Mouse (Mus musculus) inflammation-experienced regulatory T-cells (primary cell): Measurements from ENCODE around the gene Ttc5. TPM values are rescaled to one million over a fixed set of nuclear protein-coding genes. Genes with fewer than 3 reads are reported as not detected.

ENCODE experiments used
- polyA plus RNA-seq, 2 experiments: library from polyadenylated mRNA; unstranded; fragments of 100-300 nt; shearing (Covaris generic); gene quantifications; one replicate each; pipeline ENCODE4 v1.2.1; 2017

Gene Ttc5
- 100 to 1,000 TPM; 107 to 120 TPM for polyA plus RNA-seq

GRCm38 (mm10) chr14:50785251-50785637 lies at the start of gene Ttc5:
Gene Ttc5, minus strand, starts transcription at chr14:50785519.

GRCm38 (mm10) chr14:50807487-50808072 lies 22.3 kb upstream of the Ttc5 start, which contains the start of the genes Ccnb1ip1 and Parp2:
Gene Ccnb1ip1, minus strand, starts transcription at chr14:50807732.
Gene Parp2, plus strand, starts transcription at chr14:50807841.

GRCm38 (mm10) chr14:50744994-50745393 lies 40.3 kb downstream of the Ttc5 start, which contains the start of gene Olfr749:
Gene Olfr749, minus strand, starts transcription at chr14:50745094.

Other genes with a start within 250 kb of the Ttc5 start
- gene Olfr744, start 170.6 kb downstream of the Ttc5 start, polyA plus RNA-seq, result not detected
- 1 to 10 TPM in 1 of 2 experiments, under 1 TPM in 1; 0.19 to 1.2 TPM for gene Olfr745, start 146.1 kb downstream of the Ttc5 start, polyA plus RNA-seq
- not detected for gene Olfr746, start 138.4 kb downstream of the Ttc5 start, polyA plus RNA-seq
- gene Olfr747, start 92.3 kb downstream of the Ttc5 start, polyA plus RNA-seq, result not detected
- gene Olfr748, start 78.1 kb downstream of the Ttc5 start, polyA plus RNA-seq, result under 1 TPM in 1 of 2 experiments, not detected in 1; 0.71 TPM
- not detected for gene Olfr749, start 40.4 kb downstream of the Ttc5 start, polyA plus RNA-seq
- under 1 TPM in 1 of 2 experiments, not detected in 1; 0.37 TPM for gene Ccnb1ip1, start 22.2 kb upstream of the Ttc5 start, polyA plus RNA-seq
- gene Parp2, start 22.3 kb upstream of the Ttc5 start, polyA plus RNA-seq, result 10 to 100 TPM; 74.4 to 87.3 TPM
- gene Tep1, start 85.0 kb upstream of the Ttc5 start, polyA plus RNA-seq, result 10 to 100 TPM; 20.6 to 24.3 TPM
- gene Klhl33, start 112.0 kb upstream of the Ttc5 start, polyA plus RNA-seq, result under 1 TPM; 0.33 to 0.40 TPM
- gene Osgep, start 139.4 kb upstream of the Ttc5 start, polyA plus RNA-seq, result 100 to 1,000 TPM in 1 of 2 experiments, 10 to 100 TPM in 1; 95.6 to 104 TPM
- 10 to 100 TPM; 50.0 to 51.6 TPM for gene Apex1, start 139.4 kb upstream of the Ttc5 start, polyA plus RNA-seq
- 10 to 100 TPM; 67.6 to 81.9 TPM for gene Pip4p1, start 145.3 kb upstream of the Ttc5 start, polyA plus RNA-seq
- gene Pnp, start 145.6 kb upstream of the Ttc5 start, polyA plus RNA-seq, result 10 to 100 TPM; 47.8 to 51.5 TPM
- not detected for gene Gm49342, start 159.0 kb upstream of the Ttc5 start, polyA plus RNA-seq
- 1 to 10 TPM in 1 of 2 experiments, under 1 TPM in 1; 0.95 to 1.1 TPM for gene Pnp2, start 170.5 kb upstream of the Ttc5 start, polyA plus RNA-seq
- 1 to 10 TPM in 1 of 2 experiments, under 1 TPM in 1; 0.37 to 1.0 TPM for gene Rnase10, start 222.2 kb upstream of the Ttc5 start, polyA plus RNA-seq